Mouse (Mus musculus) liver, embryonic 16.5 days (tissue): ENCODE measurements around the gene Erh. TPM values are rescaled to one million over a fixed set of nuclear protein-coding genes. Genes with fewer than 3 reads are reported as not detected.
A peak's percentile ranks its signal among the peaks of the same experiment; 100 is the strongest.

Experiments used
- ATAC-seq: fragments of 200-750 bp; cut with Nextera tagmentation; 2 replicates; pipeline ENCODE4 v1.8.0; 2017; ENCODE audit warnings: low read depth, mild to moderate bottlenecking, moderate number of reproducible peaks, moderate library complexity
- H3K27ac ChIP-seq: fragments of 300-500 bp; sonication (generic); 2 replicates; pipeline ENCODE4 v1.5.1; 2014; ENCODE audit warnings: mild to moderate bottlenecking, low read length
- H3K27me3 ChIP-seq: fragments of 300-500 bp; sonication (generic); 2 replicates; pipeline ENCODE4 v1.6.1; 2014; ENCODE audit warnings: low read depth, low read length, mixed read lengths; ENCODE audit not compliant: control insufficient read depth, insufficient read depth
- H3K36me3 ChIP-seq: fragments of 300-500 bp; sonication (generic); 2 replicates; pipeline ENCODE4 v1.6.1; 2014; ENCODE audit warnings: mild to moderate bottlenecking; ENCODE audit not compliant: control insufficient read depth, insufficient read depth
- H3K4me1 ChIP-seq: fragments of 300-500 bp; sonication (generic); 2 replicates; pipeline ENCODE4 v1.6.1; 2014; ENCODE audit warnings: low read depth, low read length, mixed read lengths; ENCODE audit not compliant: control insufficient read depth
- H3K4me2 ChIP-seq: fragments of 300-500 bp; sonication (generic); 2 replicates; pipeline ENCODE4 v1.6.1; 2014; ENCODE audit warnings: low read depth, low read length, mixed read lengths
- H3K4me3 ChIP-seq: fragments of 300-500 bp; sonication (generic); 2 replicates; pipeline ENCODE4 v1.5.1; 2014; ENCODE audit warnings: low read depth, mild to moderate bottlenecking, low read length
- H3K9ac ChIP-seq: fragments of 300-500 bp; sonication (generic); 2 replicates; pipeline ENCODE4 v1.6.1; 2014; ENCODE audit warnings: low read depth, low read length
- H3K9me3 ChIP-seq: fragments of 300-500 bp; sonication (generic); replicated peaks from 2 replicates; pipeline ENCODE4 v1.6.1; 2016; ENCODE audit warnings: low read length; ENCODE audit not compliant: control insufficient read depth
- WGBS: fragments of 180-500 bp; shearing (Covaris S2); extraction: QIAGEN DNeasy Blood & Tissue Kit; methylation state at CpG from one replicate; pipeline ENCODE4 v1.1.7; 2014; ENCODE audit not compliant: insufficient replicate concordance; 5-methylcytosine and 5-hydroxymethylcytosine counted together
- polyA plus RNA-seq: library from polyadenylated mRNA; unstranded; fragments of >200 nt; fragmentation: Nextera tagmentation; extraction: Ambion mirVana; gene quantifications from 2 replicates; pipeline ENCODE4 v1.2.1, GENCODE M21; 2015

The Erh gene
- polyA plus RNA-seq, 1 experiment from 2014 or later, result 88.5 TPM

- no peak for ATAC-seq
- no peak overlapping the region for H3K27ac ChIP-seq
- H3K9me3 ChIP-seq, result no peaks in the 10 kb centered on the region
- no peak overlapping the region for H3K9ac ChIP-seq
- peaks cover 5% of the 10 kb centered on the region for H3K4me1 ChIP-seq
- no peak overlapping the region for H3K4me3 ChIP-seq
- no peaks in the 10 kb centered on the region for H3K27me3 ChIP-seq
- no peak overlapping the region for H3K4me2 ChIP-seq
- no peaks in the 10 kb centered on the region for H3K36me3 ChIP-seq
- 78% methylated on average over 2 of the region's 2 CpGs for WGBS
Measured at GRCm38 (mm10) chr12:80604218-80604617, 39.9 kb downstream of the Erh start.

- Histone ChIP-seq H3K36me3 (no peaks in the 10 kb centered on the region), H3K9ac (no peak overlapping the region), H3K4me2 (no peak overlapping the region), H3K4me3 (no peak overlapping the region), H3K4me1 (peaks cover 5% of the 10 kb centered on the region), H3K27me3 (no peaks in the 10 kb centered on the region), H3K9me3 (no peaks in the 10 kb centered on the region), H3K27ac (peak overlapping the region; percentile 18; the same call in 1 of the 2 replicates)
- 15% methylated on average over 4 of the region's 4 CpGs for WGBS
- ATAC-seq, result peak; percentile 68
Measured at GRCm38 (mm10) chr12:80603566-80603965, 40.6 kb downstream of the Erh start.

GRCm38 (mm10) chr12:80602432-80602831 is 41.7 kb downstream of the Erh start:
- ATAC-seq, result no peak
- Histone ChIP-seq H3K27ac (no peak overlapping the region), H3K27me3 (no peaks in the 10 kb centered on the region), H3K36me3 (no peaks in the 10 kb centered on the region), H3K4me1 (peaks cover 5% of the 10 kb centered on the region), H3K4me3 (no peak overlapping the region), H3K4me2 (no peak overlapping the region), H3K9me3 (no peaks in the 10 kb centered on the region), H3K9ac (no peak overlapping the region)
- WGBS, result 57% methylated on average over 5 of the region's 5 CpGs

GRCm38 (mm10) chr12:80601597-80602269 is 42.4 kb downstream of the Erh start:
- WGBS, result 62% methylated on average over 9 of the region's 9 CpGs
- Histone ChIP-seq H3K4me2 (no peak overlapping the region), H3K36me3 (no peaks in the 10 kb centered on the region), H3K9me3 (no peaks in the 10 kb centered on the region), H3K9ac (no peak overlapping the region), H3K27me3 (no peaks in the 10 kb centered on the region), H3K4me1 (peaks cover 5% of the 10 kb centered on the region), H3K4me3 (no peak overlapping the region), H3K27ac (no peak overlapping the region)
- no peak for ATAC-seq

- no peak overlapping the region for H3K4me2 ChIP-seq
- H3K9me3 ChIP-seq, result no peaks in the 10 kb centered on the region
- ATAC-seq, result peak; percentile 46; the same call in 1 of the 2 replicates
- no peaks in the 10 kb centered on the region for H3K27me3 ChIP-seq
- peaks cover 5% of the 10 kb centered on the region for H3K4me1 ChIP-seq
- no peak overlapping the region for H3K4me3 ChIP-seq
- no peaks in the 10 kb centered on the region for H3K36me3 ChIP-seq
- H3K9ac ChIP-seq, result no peak overlapping the region
- WGBS, result 48% methylated on average over 6 of the region's 6 CpGs
- H3K27ac ChIP-seq, result no peak overlapping the region
Measured at GRCm38 (mm10) chr12:80598756-80599155, 45.4 kb downstream of the Erh start.

- ATAC-seq, result no peak
- Histone ChIP-seq H3K9ac (no peak overlapping the region), H3K9me3 (no peaks in the 10 kb centered on the region), H3K27me3 (no peaks in the 10 kb centered on the region), H3K4me2 (no peak overlapping the region), H3K4me3 (no peak overlapping the region), H3K4me1 (peaks cover 3% of the 10 kb centered on the region), H3K27ac (no peak overlapping the region), H3K36me3 (no peaks in the 10 kb centered on the region)
- WGBS, result 47% methylated on average over 7 of the region's 7 CpGs
Measured at GRCm38 (mm10) chr12:80598236-80598635, 45.9 kb downstream of the Erh start.

- H3K27me3 ChIP-seq, result no peaks in the 10 kb centered on the region
- H3K9ac ChIP-seq, result no peak overlapping the region
- H3K4me3 ChIP-seq, result no peak overlapping the region
- no peaks in the 10 kb centered on the region; the same call in 1 of the 2 replicates for H3K4me1 ChIP-seq
- H3K9me3 ChIP-seq, result no peaks in the 10 kb centered on the region
- no peak for ATAC-seq
- H3K4me2 ChIP-seq, result no peak overlapping the region
- WGBS, result 56% methylated on average over 4 of the region's 4 CpGs
- H3K36me3 ChIP-seq, result no peaks in the 10 kb centered on the region
- no peak overlapping the region for H3K27ac ChIP-seq
Measured at GRCm38 (mm10) chr12:80595968-80596367, 48.2 kb downstream of the Erh start.

- Histone ChIP-seq H3K4me3 (no peak overlapping the region), H3K4me1 (no peaks in the 10 kb centered on the region; the same call in 1 of the 2 replicates), H3K9ac (no peak overlapping the region), H3K36me3 (no peaks in the 10 kb centered on the region), H3K4me2 (no peak overlapping the region), H3K9me3 (no peaks in the 10 kb centered on the region), H3K27me3 (no peaks in the 10 kb centered on the region), H3K27ac (no peak overlapping the region)
- ATAC-seq, result peak; percentile 76
- WGBS, result 47% methylated on average over 4 of the region's 4 CpGs
Measured at GRCm38 (mm10) chr12:80595566-80595965, 48.6 kb downstream of the Erh start.

GRCm38 (mm10) chr12:80594781-80595180 is 49.4 kb downstream of the Erh start:
- H3K27ac ChIP-seq, result no peak overlapping the region
- WGBS, result 83% methylated on average over 4 of the region's 4 CpGs
- H3K4me1 ChIP-seq, result no peaks in the 10 kb centered on the region; the same call in 1 of the 2 replicates
- no peaks in the 10 kb centered on the region for H3K27me3 ChIP-seq
- H3K4me2 ChIP-seq, result no peak overlapping the region
- H3K9me3 ChIP-seq, result no peaks in the 10 kb centered on the region
- H3K36me3 ChIP-seq, result no peaks in the 10 kb centered on the region
- H3K4me3 ChIP-seq, result no peak overlapping the region
- H3K9ac ChIP-seq, result no peak overlapping the region
- no peak for ATAC-seq
